Mouse (Mus musculus): ENCODE data around the gene Dolpp1.

Dolpp1 gene

GRCm38 (mm10) chr2:30441518-30442497 is 49.8 kb downstream of the Dolpp1 start:
- peak; percentile 60 to 70 for DNase-seq

- DNase-seq: no peak
Measured at GRCm38 (mm10) chr2:30442498-30442890, 50.4 kb downstream of the Dolpp1 start.

- DNase-seq: no peak
Measured at GRCm38 (mm10) chr2:30443281-30443680, 51.2 kb downstream of the Dolpp1 start.

- no peak for DNase-seq
Measured at GRCm38 (mm10) chr2:30444006-30444405, 52.0 kb downstream of the Dolpp1 start.

- no peak for DNase-seq
Measured at GRCm38 (mm10) chr2:30444450-30444849, 52.4 kb downstream of the Dolpp1 start.

GRCm38 (mm10) chr2:30445312-30445711 is 53.3 kb downstream of the Dolpp1 start:
- DNase-seq: no peak

- DNase-seq: peak; percentile 69 to 78
Measured at GRCm38 (mm10) chr2:30446891-30447826, 55.1 kb downstream of the Dolpp1 start.

GRCm38 (mm10) chr2:30448371-30448770 is 56.3 kb downstream of the Dolpp1 start:
- no peak for DNase-seq

Measured in cerebellum, postnatal 25 days (tissue).